Mouse (Mus musculus): ENCODE results near the gene Rufy2.
A peak's percentile ranks its signal among the peaks of the same experiment; 100 is the strongest.

- TF ChIP-seq CTCF (IDR thresholded peaks at IDR 0.05; ENCODE audit: low read depth, low read length): 0 out of 2 replicates have a peak, but pooled peaks have one; percentile 14
- TF ChIP-seq POLR2A (IDR thresholded peaks at IDR 0.05; ENCODE audit: extremely low read depth, insufficient read depth, low read length): no peak
Measured at GRCm38 (mm10) chr10:63043154-63043553, 63.1 kb downstream of the Rufy2 start.
